Mouse (Mus musculus): ENCODE data around the gene Fam129b. TPM values are rescaled to one million over a fixed set of nuclear protein-coding genes. Genes with fewer than 3 reads are reported as not detected.

Fam129b gene
- total and polyA plus RNA-seq, 3 experiments = 17.5 to 20.0 TPM; not detected in 1

GRCm38 (mm10) chr2:32912210-32912804, 36.4 kb downstream of the Fam129b start (continued):
- TF ChIP-seq MAFK (IDR thresholded peaks at IDR 0.05; ENCODE audit: borderline replicate concordance, low read depth, low read length) = no peak
- TF ChIP-seq KAT2A (conservative IDR thresholded peaks at IDR 0.05; ENCODE audit: low read depth, low read length) = no peak

DNA sequence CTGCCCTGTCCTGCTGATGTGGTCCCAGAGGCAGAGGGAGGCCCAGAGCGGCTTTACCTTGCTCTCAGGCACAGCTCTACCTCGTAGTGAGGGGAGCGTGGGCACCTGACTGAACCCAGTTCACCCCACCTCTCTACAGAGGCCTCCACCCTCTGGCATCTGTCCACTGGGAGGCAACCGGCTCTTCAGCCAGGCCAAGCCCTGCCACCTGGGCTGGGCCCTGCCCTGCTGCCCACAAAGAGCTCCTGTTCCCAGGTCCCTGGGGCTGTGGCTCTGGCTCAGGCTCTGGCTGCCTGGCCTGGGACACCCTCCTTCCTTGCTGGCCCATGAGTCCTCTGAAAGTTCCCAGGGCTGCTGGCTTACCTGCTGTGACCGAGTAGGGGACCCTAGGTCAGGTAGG, 38.4 kb downstream of the Fam129b start:
- TF ChIP-seq SIN3A (IDR thresholded peaks at IDR 0.05; ENCODE audit: low read length) (no peak), NELFE (IDR thresholded peaks at IDR 0.05; ENCODE audit: low read depth, low read length) (no peak), GATA1 (IDR thresholded peaks at IDR 0.05; ENCODE audit: low read depth, low read length) (no peak), MEF2A (IDR thresholded peaks at IDR 0.05; ENCODE audit: extremely low read depth, insufficient replicate concordance, low read depth, low read length, poor library complexity, severe bottlenecking) (no peak), HCFC1 (IDR thresholded peaks at IDR 0.05; ENCODE audit: low read depth, low read length) (no peak), NRF1 (IDR thresholded peaks at IDR 0.05; ENCODE audit: insufficient read depth, low read depth, low read length, poor library complexity, severe bottlenecking) (no peak), MYB (IDR thresholded peaks at IDR 0.05; ENCODE audit: low read depth, low read length) (no peak), MYC (IDR thresholded peaks at IDR 0.05; ENCODE audit: low read depth, low read length) (no peak)
- no peaks in the 10 kb centered on the region for H3K79me2 ChIP-seq (ENCODE audit: control insufficient read depth, insufficient read depth, low read length, poor library complexity)
- no peaks in the 10 kb centered on the region for H3K27me3 ChIP-seq (ENCODE audit: control insufficient read depth in 1 of 2, insufficient read depth in 2 of 2, low read length in 2 of 2)
- H3K36me3 ChIP-seq (ENCODE audit: control insufficient read depth in 1 of 2, insufficient read depth in 2 of 2, low read length in 2 of 2) = peaks cover 0 to 5% of the 10 kb centered on the region in 2 experiments; a peak in 2 of 4 replicates
- no peak for DNase-seq (ENCODE audit: low read depth, low spot score)
- no peak overlapping the region for H3K4me3 ChIP-seq (ENCODE audit: control insufficient read depth in 1 of 2, insufficient read depth in 1 of 2, low read depth in 2 of 2, low read length in 2 of 2)
- H3K9me3 ChIP-seq (replicated peaks; ENCODE audit: insufficient read depth, low read length) = no peaks in the 10 kb centered on the region
- H3K9ac ChIP-seq (ENCODE audit: control insufficient read depth, low read depth, low read length, poor library complexity, severe bottlenecking) = no peak overlapping the region
- H3K4me1 ChIP-seq (ENCODE audit: control insufficient read depth in 1 of 2, insufficient read depth in 2 of 2, low read length in 2 of 2) = peaks cover 0 to 14% of the 10 kb centered on the region in 2 experiments; a peak in 2 of 4 replicates
- no peak overlapping the region for H3K27ac ChIP-seq (ENCODE audit: control insufficient read depth, low read depth, low read length)

GRCm38 (mm10) chr2:32914896-32915295, 39.0 kb downstream of the Fam129b start:
- Histone ChIP-seq H3K36me3 (ENCODE audit: control insufficient read depth in 1 of 2, insufficient read depth in 2 of 2, low read length in 2 of 2) (peaks cover 0 to 5% of the 10 kb centered on the region in 2 experiments; a peak in 2 of 4 replicates), H3K9ac (ENCODE audit: control insufficient read depth, low read depth, low read length, poor library complexity, severe bottlenecking) (no peak overlapping the region), H3K79me2 (ENCODE audit: control insufficient read depth, insufficient read depth, low read length, poor library complexity) (no peaks in the 10 kb centered on the region), H3K4me3 (ENCODE audit: control insufficient read depth in 1 of 2, insufficient read depth in 1 of 2, low read depth in 2 of 2, low read length in 2 of 2) (no peak overlapping the region), H3K4me1 (ENCODE audit: control insufficient read depth in 1 of 2, insufficient read depth in 2 of 2, low read length in 2 of 2) (peaks cover 0 to 14% of the 10 kb centered on the region in 2 experiments; a peak in 2 of 4 replicates), H3K27me3 (ENCODE audit: control insufficient read depth in 1 of 2, insufficient read depth in 2 of 2, low read length in 2 of 2) (no peaks in the 10 kb centered on the region), H3K27ac (ENCODE audit: control insufficient read depth, low read depth, low read length) (no peak overlapping the region), H3K9me3 (replicated peaks; ENCODE audit: insufficient read depth, low read length) (no peaks in the 10 kb centered on the region)
- DNase-seq (ENCODE audit: low read depth, low spot score) = no peak
- TF ChIP-seq ZC3H11A (IDR thresholded peaks at IDR 0.05; ENCODE audit: low read depth, low read length) (no peak), POLR2AphosphoS2 (IDR thresholded peaks at IDR 0.05; ENCODE audit: low read length) (no peak), USF1 (IDR thresholded peaks at IDR 0.05; ENCODE audit: low read depth, low read length) (no peak), MAZ (IDR thresholded peaks at IDR 0.05; ENCODE audit: low read depth, low read length) (no peak), TBP (IDR thresholded peaks at IDR 0.05; ENCODE audit: low read depth, low read length) (no peak), POLR2AphosphoS5 (IDR thresholded peaks at IDR 0.05; ENCODE audit: borderline replicate concordance, low read depth, low read length) (no peak), CHD1 (IDR thresholded peaks at IDR 0.05; ENCODE audit: low read depth, low read length) (no peak), EP300 (IDR thresholded peaks at IDR 0.05; ENCODE audit: low read depth in 1 of 2, low read length in 2 of 2) (no peak), NELFE (IDR thresholded peaks at IDR 0.05; ENCODE audit: low read depth, low read length) (no peak), ZKSCAN1 (IDR thresholded peaks at IDR 0.05; ENCODE audit: low read depth, low read length) (no peak), MAFK (IDR thresholded peaks at IDR 0.05; ENCODE audit: borderline replicate concordance, low read depth, low read length) (no peak), SMC3 (IDR thresholded peaks at IDR 0.05; ENCODE audit: low read depth, low read length) (no peak), KAT2A (conservative IDR thresholded peaks at IDR 0.05; ENCODE audit: low read depth, low read length) (no peak), RAD21 (IDR thresholded peaks at IDR 0.05; ENCODE audit: low read depth, low read length) (no peak), GATA1 (IDR thresholded peaks at IDR 0.05; ENCODE audit: low read depth, low read length) (no peak), E2F4 (IDR thresholded peaks at IDR 0.05; ENCODE audit: borderline replicate concordance, low read depth, low read length) (no peak), POLR2A (IDR thresholded peaks at IDR 0.05; ENCODE audit: control insufficient read depth in 1 of 2, insufficient read depth in 1 of 2, low read depth in 1 of 2, low read length in 2 of 2, poor library complexity in 1 of 2) (no peak), SIN3A (IDR thresholded peaks at IDR 0.05; ENCODE audit: low read length) (no peak), CHD2 (IDR thresholded peaks at IDR 0.05; ENCODE audit: low read length) (no peak), TCF12 (IDR thresholded peaks at IDR 0.05; ENCODE audit: low read depth, low read length) (no peak)
